Mouse (Mus musculus) small intestine, adult 2 months (tissue): ENCODE data around the gene Serpina1c.
"Not testable (repeated sequence)": the region's sequence is repeated elsewhere in the genome, so short reads cannot be mapped to it uniquely, and the experiment has no call there.

Experiments used
- CTCF ChIP-seq: fragments of 200-500 bp; IDR thresholded peaks from 2 replicates; pipeline ENCODE4 v1.5.1; 2012; ENCODE audit warnings: low read depth, mild to moderate bottlenecking, control low read depth, inconsistent platforms, low read length, moderate library complexity, mixed read lengths; ENCODE audit not compliant: insufficient replicate concordance, insufficient read length; ENCODE audit errors: extremely low read depth
- POLR2A ChIP-seq: fragments of 200-500 bp; IDR thresholded peaks from 2 replicates; pipeline ENCODE4 v1.6.1; 2012; ENCODE audit warnings: low read depth, mild to moderate bottlenecking, control low read depth, inconsistent platforms, low read length, moderate library complexity

GRCm38 (mm10) chr12:103860571-103860970, 44.1 kb downstream of the Serpina1c start:
- TF ChIP-seq CTCF, POLR2A: not testable (repeated sequence)
